Mouse (Mus musculus): ENCODE measurements around the gene Asgr2. TPM values are rescaled to one million over a fixed set of nuclear protein-coding genes. Genes with fewer than 3 reads are reported as not detected.
"Not testable (repeated sequence)": the region's sequence is repeated elsewhere in the genome, so short reads cannot be mapped to it uniquely, and the experiment has no call there.

Gene Asgr2
- under 1 TPM in 1 of 2 experiments, not detected in 1; 0.47 TPM for total RNA-seq (2021)
- long read RNA-seq, experiment 1: 0 reads
- long read RNA-seq, experiment 2: 0 reads

DNA sequence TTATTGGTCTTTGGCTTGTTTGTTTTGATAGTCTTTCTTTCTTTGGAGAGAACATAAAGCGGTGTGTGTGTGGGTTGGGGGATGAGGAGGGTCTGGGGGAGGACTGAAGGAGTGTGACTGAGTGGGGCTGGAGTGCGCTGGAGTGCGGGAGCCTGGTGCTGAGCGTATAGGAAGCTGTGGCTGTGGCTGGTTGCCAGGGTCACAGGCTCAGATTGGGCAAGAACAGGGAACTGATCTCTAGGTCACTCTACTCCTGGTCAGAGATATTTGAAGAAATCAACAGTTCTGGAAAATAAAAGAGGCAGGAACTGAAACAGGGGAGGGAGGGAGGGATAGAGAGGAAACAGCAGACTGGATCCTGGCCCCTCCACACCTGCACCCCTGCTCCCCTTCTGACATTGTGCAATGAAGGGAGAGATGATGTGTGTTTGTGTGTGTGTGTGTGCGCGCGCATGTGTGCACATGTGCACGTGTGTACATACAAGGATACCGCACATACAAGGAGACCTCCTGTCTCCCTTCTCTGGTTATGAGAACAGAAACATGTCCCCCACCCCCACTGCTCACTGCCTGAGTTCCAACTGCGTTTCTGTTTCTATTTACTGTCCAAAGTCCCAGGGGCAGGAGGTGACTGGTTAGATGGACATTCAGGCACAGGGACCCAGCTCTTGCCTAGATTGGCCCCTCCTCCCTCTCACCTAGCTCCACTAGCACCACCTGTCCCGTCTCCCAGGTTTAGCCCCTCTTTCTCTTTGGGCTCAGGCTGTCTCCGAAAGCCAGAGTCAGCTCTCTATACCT lies at the start of gene Asgr2:
Gene Asgr2 (plus strand): TSS at position 659 of the 798 bp plus-strand sequence.
- DNase-seq (ENCODE audit: low spot score): peak; percentile 29

DNA sequence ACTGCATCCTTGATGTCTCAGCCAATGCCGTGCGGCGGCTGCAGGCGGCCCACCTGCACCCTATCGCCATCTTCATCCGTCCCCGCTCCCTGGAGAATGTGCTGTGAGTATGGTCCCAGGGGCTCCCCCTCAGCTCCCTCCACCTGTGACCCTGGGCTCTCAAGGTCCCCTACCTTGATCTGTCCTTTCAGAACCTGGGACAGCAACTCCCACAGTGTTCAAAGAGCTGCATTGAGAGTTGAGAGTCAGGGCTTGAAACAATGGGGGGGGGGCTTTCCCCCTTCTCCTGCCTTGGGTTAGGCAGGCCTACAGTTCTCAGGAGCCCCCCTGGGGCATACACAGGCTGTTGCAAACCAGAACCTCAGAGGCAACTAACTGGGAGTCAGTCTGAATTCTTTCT lies 48.8 kb upstream of the Asgr2 start:
- DNase-seq (ENCODE audit: low spot score): no peak

DNA sequence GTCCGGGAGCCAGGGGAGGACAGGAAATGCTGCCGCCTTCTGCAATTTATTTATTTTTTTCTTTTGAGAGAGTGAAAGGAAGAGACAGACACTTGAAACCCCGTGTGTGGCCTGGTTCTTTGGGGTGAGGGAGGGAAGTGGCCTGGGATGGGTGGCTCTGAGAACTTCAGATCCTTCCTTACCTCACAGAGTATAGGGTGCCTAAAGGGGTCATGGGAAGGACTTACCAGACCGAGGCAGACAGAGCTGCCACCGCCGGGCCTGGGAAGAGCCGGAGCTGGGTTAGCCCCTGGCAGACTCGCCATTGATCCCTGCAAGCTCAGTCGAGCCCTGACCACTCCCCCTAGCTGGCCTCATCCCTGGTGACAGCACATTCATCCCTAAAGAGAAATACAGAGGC lies 47.0 kb upstream of the Asgr2 start:
- DNase-seq (ENCODE audit: low spot score): no peak

DNA sequence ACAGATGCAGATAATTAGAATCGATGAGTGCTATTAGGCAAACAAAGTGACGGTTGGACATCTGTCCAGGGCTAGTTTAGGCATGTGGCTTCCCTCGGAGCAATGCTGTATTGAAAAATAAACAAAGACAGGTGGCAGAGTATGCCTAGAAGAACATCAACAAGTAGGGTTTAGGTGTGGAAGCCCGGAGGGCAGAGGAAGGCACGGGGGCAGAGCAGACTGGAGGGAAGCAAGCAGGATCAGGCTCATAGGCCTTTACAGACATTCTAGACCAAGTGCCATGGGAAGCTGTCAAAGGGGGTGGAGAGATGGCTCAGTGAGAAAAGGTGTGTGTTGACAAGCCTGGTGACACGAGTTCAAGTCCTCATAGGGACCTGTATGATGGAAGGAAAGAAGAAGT lies 43.1 kb upstream of the Asgr2 start:
- DNase-seq (ENCODE audit: low spot score): no peak

DNA sequence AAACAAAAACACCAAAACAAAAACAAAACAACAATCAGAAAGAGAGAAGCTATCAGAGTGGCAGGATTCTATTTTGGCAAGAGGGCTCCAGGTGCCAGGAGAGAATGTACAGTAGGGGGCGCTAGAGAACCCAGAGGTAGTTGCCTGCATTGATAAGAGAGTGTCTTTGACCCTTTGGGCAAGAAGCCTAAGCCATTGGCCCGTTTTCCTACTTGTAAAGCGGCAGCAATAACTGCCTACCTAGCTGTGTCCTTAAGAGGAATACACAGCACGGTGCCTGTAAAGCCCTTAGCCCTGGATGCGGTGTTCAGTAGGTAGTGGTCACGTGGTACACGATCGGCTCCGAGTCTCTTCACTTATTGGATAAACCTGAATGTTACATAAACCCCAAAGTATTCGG lies 42.6 kb upstream of the Asgr2 start:
- DNase-seq (ENCODE audit: low spot score): no peak

DNA sequence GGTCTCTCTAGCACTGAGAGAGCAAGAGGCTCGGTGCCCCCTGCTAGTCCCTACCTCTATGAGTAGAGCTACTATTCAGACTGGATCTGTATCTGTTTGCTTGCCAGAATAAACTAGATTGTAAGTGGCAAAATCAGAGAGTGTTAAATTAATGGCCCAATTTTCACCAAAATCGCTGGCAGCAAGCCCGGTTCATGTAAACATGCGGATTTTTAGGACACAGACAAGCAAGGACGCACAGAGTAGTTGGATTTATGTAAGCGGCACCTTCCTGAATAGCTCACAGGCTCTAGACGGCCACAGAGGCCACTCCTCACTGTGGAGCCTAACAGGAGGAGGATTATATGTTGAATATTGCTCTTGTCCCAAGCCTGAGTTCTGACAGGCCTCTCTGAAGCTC lies 39.3 kb upstream of the Asgr2 start:
- no peak for DNase-seq (ENCODE audit: low spot score)

GRCm38 (mm10) chr11:70053898-70054570 lies 38.4 kb upstream of the Asgr2 start, which contains the start of gene Asgr1:
Gene Asgr1, plus strand, starts transcription at chr11:70054085.
- DNase-seq (ENCODE audit: low spot score): no peak

DNA sequence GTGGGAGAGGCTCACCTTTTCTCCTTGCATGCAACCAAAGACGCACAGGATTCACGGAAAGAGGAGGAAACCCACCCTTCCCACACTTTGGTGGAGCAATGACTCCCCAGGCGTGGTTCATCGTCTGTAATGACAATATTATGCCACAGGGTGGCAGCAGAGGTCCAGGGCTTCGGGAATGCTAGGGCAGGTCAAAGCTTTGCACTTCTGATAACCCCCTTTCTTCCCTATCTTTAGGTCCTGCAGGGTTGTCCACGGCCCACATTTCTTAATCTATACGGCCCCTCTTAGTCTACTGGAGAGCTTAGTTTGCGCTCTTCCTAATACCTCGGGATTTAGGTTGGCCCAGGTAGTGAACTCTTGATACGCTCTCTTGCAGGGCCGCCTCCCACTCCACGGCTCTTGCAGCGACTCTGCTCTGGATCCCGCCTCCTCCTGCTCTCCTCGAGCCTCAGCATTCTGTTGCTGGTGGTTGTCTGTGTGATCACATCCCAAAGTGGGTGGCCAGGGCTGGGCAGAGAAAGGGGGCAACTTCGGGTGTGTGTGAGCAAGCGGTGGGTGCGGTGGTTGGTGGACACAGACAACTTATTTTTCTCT lies 36.7 kb upstream of the Asgr2 start:
- peak; percentile 78 for DNase-seq (ENCODE audit: low spot score)

DNA sequence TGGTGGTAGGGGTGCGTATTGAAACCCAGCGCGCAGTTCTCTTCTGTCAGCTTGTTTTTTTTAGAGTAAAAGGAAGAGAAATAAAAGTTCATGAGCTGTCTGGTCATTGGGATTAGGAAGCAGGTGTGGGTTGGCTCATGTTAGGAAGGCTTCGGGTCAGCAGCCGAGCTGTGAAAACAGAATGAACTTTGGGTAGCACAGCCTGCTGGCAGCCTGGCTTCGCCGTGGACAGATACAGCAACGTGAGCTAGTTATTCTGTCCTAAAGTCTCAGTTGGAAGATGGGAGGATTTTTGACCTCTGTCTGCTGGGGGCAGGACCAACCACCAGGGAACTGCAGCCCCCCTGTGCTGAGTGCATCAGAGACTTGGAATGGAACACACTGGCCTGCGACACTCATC lies 34.6 kb upstream of the Asgr2 start:
- no peak for DNase-seq (ENCODE audit: low spot score)

DNA sequence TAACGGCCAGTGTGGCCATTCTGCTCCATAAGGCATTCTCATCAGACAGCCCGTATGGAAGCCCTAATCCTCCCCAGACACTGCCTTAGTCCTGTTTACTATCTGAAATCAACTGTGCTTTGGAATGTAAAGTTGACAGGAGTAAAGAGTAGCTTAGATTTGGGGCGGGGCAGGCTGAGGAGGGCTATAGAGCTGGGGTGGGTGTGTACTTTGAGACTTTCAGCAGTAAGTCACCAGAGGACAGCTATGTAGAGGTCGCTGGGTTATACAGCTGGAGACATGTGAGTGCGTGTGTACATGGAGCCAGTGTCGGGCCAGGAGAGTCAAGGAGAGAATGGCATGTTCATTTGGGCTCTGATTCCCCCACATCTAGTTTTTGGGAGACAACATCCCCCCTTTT lies 32.5 kb upstream of the Asgr2 start:
- DNase-seq (ENCODE audit: low spot score): no peak

GRCm38 (mm10) chr11:70063053-70063452 lies 29.4 kb upstream of the Asgr2 start:
- DNase-seq (ENCODE audit: low spot score): no peak

GRCm38 (mm10) chr11:70066701-70067100 lies 25.7 kb upstream of the Asgr2 start:
- no peak for DNase-seq (ENCODE audit: low spot score)

GRCm38 (mm10) chr11:70068245-70068644 lies 24.2 kb upstream of the Asgr2 start:
- DNase-seq (ENCODE audit: low spot score): no peak

DNA sequence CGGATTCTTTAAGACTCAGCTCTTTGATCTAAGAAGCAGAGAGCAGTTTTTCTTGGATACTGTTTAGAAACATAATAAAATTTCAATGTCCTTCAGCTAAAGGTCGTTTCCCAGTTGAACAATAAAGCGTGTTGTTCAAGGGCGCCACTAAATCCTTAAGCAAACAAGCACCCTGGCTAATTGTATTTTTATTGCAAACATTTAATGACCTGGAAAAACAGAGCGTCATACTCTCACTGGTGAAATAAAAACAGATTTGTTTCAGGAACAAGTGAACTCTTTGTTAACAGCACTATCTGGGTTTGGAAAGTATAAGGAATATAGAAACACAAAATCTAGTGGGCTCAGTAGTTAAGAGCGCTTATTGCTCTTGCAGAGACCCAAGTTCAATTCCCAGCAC lies 22.4 kb upstream of the Asgr2 start:
- no peak for DNase-seq (ENCODE audit: low spot score)

GRCm38 (mm10) chr11:70070603-70071002 lies 21.8 kb upstream of the Asgr2 start:
- DNase-seq (ENCODE audit: low spot score): not testable (repeated sequence)

- peak; percentile 78 for DNase-seq (ENCODE audit: low spot score)
These were observed 17.9 kb upstream of the Asgr2 start for GRCm38 (mm10) chr11:70074379-70075071.

- no peak for DNase-seq (ENCODE audit: low spot score)
These were observed 16.9 kb upstream of the Asgr2 start for GRCm38 (mm10) chr11:70075581-70075980.

GRCm38 (mm10) chr11:70077441-70077840 lies 15.0 kb upstream of the Asgr2 start:
- DNase-seq (ENCODE audit: low spot score): no peak

- DNase-seq (ENCODE audit: low spot score): no peak
These were observed 13.3 kb upstream of the Asgr2 start for GRCm38 (mm10) chr11:70079175-70079574.

GRCm38 (mm10) chr11:70079928-70080327 lies 12.5 kb upstream of the Asgr2 start:
- no peak for DNase-seq (ENCODE audit: low spot score)

GRCm38 (mm10) chr11:70080803-70081590 lies 11.4 kb upstream of the Asgr2 start:
- no peak for DNase-seq (ENCODE audit: low spot score)
